Mouse (Mus musculus) hematopoietic stem cell, adult 5-6 weeks (primary cell): ENCODE measurements around the gene Ier5l. TPM values are rescaled to one million over a fixed set of nuclear protein-coding genes. Genes with fewer than 3 reads are reported as not detected.

Experiments
- ATAC-seq, 2 experiments: fragments of 125-278 bp in 1 of 2; replicated peaks in 1 of 2; 2 replicates each; pipeline ENCODE4 v1.8.0; 2016 to 2017; ENCODE audit warnings: inconsistent platforms in 2 of 2, mild to moderate bottlenecking in 2 of 2, moderate number of reproducible peaks in 2 of 2, low read depth in 1 of 2, moderate TSS enrichment in 1 of 2; ENCODE audit not compliant: low FRiP score in 2 of 2, poor library complexity in 2 of 2, severe bottlenecking in 2 of 2, insufficient read depth in 1 of 2, low TSS enrichment in 1 of 2
- total RNA-seq: library from RNA; stranded (forward); fragments of 172-1452, 232-1000 nt; gene quantifications from 2 replicates; pipeline ENCODE4 v1.2.3, GENCODE M21; 2017

The Ier5l gene
- total RNA-seq, 1 experiment from 2014 or later, result 2.4 TPM

DNA sequence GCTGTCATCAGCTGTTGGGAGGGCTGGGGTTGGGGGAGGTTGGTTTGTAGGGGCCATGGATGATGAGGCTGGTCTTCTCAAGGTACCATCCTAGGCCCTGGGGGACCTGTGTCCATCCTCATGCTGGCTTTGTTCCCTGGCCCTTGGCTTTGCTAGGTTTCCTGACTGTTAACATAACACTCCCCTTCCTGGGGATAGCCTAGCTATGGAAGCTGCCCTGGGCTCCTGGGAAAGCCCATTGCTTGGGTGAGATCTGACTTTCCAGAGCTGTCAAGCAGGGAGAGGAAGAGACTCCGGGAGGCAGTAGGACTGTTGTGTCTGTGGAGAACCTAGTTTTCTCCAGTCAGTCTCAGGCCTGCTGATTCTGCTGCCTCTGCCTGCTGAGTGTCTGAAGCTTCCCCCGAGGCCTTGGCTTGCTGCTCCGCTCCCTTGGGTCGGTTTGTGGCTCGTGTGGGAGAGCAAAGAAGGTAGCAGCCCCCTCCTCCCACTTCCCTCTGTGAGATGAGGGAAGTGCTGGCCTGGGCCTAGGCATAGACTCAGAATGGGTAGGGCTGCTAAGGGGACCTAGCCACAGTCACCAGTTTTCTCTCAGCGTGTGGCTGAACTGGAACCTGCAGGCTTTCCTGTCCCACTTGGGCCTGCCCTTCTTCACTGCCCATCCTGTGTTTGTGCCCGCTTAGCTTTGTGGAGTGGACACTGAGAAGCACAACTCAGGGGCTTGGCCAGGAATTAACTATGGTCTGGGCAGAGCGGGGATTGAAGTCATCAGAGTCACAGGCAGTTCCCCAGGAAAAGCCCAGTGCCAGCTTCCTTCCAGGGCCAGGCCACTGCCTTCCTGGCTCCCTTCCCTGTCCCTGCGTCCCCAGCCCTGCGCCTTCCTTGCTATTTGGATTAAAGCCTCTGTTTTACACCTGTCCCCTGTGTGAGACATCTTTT lies 26.9 kb downstream of the Ier5l start:
- peak; percentile 50 to 63; a peak in 3 of 4 replicates for ATAC-seq

DNA sequence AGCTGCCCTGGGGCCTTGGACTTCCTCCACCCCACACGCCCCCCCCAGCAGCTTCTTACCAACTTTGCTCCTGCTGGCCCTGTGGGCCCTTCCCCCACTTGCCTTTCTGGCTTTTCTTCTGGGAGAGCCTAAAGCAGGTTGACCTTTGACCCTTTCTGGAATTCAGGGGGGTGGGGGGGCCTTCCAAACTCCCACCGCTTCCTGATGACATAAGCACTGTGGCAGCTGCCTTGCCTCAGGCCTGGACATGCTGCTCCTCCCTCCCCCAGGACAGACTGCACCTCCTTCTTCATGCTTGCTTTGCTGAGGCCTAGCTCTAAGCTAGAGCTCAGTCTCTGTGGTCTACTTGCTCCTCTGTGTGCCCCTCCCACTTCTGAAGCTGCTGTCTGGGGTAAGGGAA lies 28.7 kb downstream of the Ier5l start:
- ATAC-seq, result no peak

DNA sequence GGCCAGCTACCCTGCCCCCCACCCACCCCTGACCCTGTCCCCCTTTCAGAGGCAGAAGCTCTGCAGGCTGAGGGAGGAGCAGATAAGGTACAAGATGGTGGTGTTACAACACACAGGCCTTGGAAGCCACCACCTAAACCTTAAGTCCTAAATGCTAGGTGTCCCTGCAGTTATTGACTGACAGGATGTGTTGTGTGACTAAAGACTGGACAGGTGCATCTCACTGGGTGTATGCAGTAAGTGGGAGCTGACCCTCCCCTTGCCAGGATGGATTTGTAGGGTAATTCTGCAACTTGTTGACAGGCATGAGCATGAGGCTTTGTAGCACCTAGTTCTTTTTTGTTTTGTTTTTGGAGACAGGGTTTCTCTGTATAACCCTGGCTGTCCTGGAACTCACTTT lies 29.6 kb downstream of the Ier5l start:
- no peak for ATAC-seq

DNA sequence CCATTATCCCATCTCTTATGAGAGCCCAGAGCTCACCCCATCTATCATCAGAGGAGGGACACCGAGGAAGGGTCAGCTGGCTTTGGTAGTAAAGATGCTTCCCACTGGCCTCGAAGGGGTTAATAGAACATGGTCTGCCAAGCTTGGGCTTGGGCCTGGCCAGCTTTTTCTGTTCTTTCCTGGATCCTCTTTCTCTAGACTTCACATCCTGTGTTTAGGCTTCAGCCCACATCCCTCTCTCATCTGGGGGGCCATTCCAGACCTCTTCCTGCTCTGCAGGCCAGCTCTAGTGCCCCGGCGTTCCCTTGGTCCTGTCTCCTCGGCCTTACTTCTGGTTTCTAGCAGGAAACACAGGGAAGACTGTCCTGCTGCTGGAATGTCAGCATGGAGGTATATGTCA lies 30.0 kb downstream of the Ier5l start:
- ATAC-seq, result no peak

DNA sequence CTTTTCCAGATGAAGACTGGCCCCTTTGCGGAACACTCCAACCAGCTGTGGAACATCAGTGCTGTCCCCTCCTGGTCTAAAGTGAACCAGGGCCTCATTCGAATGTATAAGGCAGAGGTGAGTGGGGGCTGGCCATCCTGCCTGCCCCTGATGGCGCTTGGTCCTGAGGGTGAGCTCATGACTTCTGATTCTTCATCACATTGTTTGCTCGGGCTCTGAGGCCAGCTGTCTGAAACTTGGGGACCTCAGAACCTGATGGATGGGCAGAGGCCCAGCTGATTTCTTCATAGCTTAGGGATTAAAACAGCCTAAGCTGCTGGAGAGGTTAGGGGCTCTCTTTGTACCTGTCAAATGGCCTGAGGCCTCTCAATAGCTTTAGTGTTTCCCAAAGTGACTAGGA lies 30.7 kb downstream of the Ier5l start:
- ATAC-seq, result no peak

DNA sequence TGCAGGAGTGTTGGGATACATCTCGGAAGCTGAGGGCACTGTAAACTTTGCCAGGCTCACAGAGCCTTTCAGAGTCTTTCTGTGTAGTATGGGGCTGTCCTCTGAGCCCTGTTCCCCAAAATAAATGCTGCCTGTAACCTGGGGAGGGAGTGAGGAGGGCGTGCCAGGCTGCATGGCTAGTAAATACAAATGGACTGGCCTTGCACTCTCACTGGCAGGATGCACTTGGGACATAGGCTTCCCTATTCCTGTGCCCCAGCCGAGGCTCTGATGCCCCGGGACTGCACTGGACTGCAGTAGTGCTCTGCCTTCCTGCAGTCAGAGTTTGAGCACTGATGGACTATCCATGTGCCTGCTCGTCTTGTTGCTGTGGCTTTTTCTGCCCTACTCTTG lies 31.5 kb downstream of the Ier5l start:
- ATAC-seq, result no peak

DNA sequence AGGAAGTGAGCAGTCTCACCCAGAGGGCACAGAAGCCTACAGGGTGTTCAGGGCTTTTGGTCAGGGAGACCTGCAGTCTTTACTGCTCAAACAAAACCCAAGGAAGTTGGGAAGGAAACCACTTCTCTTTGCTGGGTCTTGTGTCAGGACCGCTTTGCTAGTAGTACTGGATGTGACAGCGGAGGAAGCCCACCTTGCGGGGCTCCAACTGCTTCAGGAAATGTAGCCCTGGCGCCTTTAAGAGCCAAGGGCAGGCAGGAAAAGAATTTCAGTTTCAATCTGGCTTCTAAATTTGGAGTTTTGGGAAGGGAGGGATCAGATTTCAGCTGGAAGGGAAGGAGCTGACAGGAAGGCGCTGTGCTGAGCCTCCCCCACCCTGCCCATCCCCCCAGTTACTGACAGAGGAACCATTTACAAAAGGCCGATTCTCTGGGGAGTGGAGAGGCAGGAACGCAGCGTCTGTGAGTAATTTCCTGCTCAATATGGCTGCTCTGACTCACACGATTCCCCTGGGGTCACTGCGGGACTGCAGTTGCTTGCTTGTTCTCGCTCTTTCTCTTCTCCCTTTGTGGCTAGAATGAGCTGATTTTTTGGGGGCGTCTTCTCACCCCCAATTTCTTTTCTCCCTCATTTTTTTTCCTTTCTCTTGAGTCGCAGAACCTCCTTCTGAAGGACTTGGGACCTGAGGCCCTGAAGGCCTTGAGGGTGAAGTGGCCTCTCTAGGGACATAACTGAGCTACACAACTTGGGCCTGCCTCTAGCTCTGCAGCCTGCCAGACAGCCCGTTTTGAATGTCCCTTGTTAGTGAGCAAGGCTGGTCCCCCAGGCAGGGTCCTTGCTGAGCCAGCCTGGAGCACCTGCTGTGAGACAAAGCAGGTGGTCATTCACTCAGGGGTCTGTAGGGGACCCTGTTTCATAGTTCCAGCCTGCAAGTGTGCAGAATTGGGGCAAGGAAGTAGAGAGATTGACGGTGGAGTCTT lies 32.2 kb downstream of the Ier5l start:
- ATAC-seq, result peak; percentile 47 to 54

DNA sequence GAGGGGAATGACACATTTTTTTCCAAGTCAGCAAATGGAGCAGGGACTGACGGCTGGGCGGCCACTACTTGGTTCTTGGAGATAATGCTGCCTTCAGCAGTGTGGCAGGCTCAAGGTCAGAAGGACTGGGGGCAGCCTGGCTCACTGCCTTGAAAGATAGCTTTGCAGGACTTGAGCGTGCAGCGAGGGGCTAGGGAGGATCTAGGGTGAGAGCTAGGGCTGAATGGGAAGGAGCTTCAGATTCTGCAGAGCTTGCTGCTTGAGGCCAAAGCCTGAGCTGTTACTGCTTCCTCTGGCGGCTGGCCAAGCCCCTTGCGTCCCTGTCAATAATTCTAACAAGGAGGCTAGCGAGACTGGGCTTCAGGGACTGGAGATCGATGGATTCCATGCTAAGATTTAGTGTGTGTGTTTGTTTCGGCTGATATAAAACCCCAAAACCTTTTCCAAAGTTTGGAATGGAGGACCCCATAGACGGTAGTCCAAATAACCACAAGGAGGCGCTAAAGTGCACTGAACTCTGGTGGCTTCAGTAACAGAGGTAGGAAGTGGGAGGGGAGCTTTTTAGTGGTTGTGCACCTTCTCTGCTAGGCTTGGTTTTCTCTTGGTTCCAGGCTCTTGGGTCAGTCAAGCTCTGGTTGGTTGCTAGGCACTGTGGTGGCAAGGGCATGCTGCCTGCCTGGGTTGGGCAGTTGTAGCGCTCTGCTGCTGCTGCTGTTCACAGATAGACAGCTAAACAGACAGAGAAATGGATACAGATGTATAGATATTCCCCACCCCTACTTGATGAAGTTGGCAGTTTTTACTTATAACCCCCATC lies 33.1 kb downstream of the Ier5l start:
- ATAC-seq, result peak; percentile 79 to 84

DNA sequence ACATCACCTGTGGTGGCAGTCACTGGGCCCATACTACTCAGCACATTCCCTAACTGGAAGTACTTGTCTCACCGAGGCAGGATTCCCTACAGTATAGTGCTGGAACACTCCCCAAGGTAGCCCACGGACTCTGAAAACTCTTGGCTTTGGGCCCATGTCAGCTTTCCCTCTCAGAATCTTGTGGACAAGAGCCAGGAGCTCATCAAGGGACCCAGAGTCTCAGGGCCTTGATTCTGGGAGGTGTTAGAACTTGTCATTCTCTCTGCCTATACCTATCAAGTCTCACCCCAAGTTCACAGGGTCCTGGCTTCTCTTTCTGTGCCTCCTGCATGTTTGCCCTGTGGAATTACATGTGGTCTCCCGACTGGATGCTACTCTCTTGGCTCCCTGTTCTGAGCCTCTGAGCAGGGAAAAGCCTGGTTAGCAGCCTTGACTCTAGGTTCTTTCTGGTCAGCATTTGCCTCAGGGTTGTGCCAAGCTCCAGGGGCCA lies 33.8 kb downstream of the Ier5l start:
- ATAC-seq, result no peak

DNA sequence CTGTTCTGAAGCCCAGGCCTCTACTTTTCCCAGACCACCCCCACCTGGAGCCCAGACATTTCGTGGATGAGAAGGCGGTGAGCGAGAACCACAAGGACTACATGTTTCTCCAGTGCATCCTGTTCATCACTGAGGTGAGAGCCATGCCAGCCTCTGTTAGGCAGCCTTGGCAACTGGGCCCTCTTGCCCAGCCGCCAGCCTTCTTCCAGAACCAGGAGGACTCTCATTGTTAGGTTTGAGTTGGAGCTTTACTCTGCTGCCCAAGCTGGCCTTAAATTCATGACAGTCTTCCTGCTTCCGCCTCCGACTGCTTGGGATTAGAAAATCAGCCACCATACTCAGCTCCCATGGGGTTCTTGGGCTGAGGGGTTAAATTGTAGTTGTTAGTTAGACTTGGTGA lies 34.4 kb downstream of the Ier5l start:
- no peak for ATAC-seq

DNA sequence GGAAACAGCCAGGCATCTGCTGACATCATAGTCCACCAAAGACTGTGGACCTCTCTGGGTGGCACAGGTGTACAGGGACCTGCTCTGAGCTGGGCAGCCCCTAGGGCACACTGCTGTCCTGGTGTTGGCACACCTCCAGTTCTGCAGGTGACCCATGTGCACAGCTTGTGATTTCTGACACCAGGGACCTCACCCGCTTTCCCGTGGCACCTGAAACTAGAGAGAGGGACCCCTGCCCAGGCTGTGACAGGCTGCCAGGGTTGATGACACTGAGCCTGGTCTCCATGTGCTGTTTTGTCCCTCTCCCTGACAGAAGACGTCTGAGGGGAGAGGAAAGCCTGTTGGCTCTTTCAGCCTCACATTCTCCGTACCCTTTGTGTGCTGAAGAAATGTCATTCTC lies 36.2 kb downstream of the Ier5l start:
- no peak for ATAC-seq

DNA sequence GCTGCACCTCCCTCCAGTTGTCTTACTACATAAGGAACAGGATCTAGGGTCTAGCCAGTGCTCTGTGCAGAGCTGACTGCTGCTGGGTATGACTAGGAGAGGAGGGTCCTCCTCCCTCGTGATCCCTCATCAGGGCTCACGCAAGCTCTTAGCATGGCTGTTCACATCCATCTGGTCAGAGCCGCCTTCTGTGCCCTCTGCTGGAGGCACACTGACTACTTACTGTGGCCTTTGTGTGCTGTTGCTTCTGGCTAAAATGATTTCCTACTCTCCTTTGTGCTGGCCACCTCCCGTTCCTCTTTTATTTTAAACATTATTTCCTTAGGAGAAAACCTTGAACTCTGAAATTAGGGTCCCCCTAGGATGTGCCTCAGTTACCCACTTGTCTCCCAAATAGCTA lies 37.2 kb downstream of the Ier5l start:
- ATAC-seq, result no peak

DNA sequence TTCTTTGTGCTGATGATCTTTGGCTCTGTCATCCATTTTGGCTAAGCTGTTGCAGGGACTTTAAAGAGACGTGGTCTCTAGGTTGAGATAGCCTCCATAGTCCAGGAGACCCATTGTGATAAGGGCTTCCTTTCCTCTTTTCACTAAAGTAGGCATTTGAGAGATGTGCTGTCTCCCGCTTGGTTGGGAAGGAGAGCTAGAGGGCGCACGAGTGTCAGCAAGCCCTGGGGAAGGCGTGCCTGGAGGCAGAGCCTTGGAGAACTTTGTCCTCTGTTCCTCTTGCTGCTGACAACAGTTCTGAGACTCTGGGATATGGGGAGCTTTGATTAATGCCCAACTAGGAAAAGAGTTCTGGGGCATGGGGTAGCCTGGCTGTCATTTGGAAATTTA lies 37.9 kb downstream of the Ier5l start:
- ATAC-seq, result no peak

DNA sequence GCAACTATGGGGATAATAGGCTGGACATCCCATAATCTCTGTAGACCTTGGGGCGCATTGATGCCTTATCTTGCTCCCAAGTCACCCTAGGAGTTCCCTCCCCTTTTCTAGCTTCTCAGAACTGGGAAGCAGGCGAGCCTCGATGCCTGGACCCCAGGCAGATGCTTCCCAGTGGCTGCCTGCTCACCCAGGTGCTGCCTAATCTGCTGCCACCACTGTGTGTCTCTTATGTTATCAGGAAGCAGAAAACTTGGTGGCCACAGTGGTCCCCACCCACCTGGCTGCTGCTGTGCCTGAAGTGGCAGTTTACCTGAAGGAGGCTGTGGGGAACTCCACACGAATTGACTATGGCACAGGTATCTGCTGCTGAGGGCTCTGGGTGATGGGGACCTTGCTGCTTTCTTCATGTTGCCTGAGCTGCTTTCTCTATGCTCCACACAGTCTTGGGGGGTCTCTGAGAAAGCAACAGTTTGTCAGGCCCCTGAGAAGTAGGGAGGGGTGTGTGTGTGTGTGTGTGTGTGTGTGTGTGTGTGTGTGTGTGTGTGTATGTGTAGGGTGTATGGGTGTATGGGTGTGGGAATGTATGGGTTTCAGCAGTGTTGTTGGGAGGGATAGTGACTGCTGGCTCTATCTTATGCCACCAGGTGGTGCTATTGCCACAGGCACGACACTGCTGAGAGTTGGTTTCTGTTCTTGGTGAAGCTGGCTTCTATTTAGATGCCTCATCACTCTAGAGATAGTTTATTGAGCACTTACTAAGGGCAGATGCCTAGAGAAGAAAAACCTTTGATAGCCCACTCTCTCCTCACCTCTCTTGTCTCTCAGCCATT lies 38.5 kb downstream of the Ier5l start:
- ATAC-seq, result peak; percentile 63 to 73; a peak in 2 of 4 replicates

DNA sequence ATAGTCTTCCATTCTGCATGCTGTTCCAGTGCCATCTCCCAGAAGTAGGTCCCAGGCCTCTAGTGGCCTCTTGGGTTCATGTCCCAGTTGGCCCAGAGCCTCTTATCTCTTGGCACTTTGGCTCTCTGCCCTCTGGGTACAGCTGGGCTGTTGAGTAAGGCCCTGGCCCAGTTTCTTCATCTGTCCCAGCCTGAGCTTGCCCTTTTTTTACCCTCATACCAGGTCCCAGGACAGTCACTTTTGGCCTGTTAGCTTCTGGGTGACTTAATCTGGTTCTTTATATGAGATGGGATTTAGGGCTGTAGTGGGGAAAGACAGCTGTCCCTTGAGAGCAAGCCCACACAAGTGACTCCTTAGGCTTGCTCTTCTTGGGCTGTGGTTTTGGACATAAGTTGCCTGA lies 44.9 kb downstream of the Ier5l start:
- no peak for ATAC-seq
